Mouse (Mus musculus) liver, embryonic 16.5 days (tissue): ENCODE results near the gene Donson. TPM values are rescaled to one million over a fixed set of nuclear protein-coding genes. Genes with fewer than 3 reads are reported as not detected.
"Not testable (repeated sequence)": the region's sequence is repeated elsewhere in the genome, so short reads cannot be mapped to it uniquely, and the experiment has no call there.

Experiments
- ATAC-seq: fragments of 200-750 bp; cut with Nextera tagmentation; 2 replicates; pipeline ENCODE4 v1.8.0; 2017; ENCODE audit warnings: low read depth, mild to moderate bottlenecking, moderate number of reproducible peaks, moderate library complexity
- H3K27ac ChIP-seq: fragments of 300-500 bp; sonication (generic); 2 replicates; pipeline ENCODE4 v1.5.1; 2014; ENCODE audit warnings: mild to moderate bottlenecking, low read length
- H3K27me3 ChIP-seq: fragments of 300-500 bp; sonication (generic); 2 replicates; pipeline ENCODE4 v1.6.1; 2014; ENCODE audit warnings: low read depth, low read length, mixed read lengths; ENCODE audit not compliant: control insufficient read depth, insufficient read depth
- H3K36me3 ChIP-seq: fragments of 300-500 bp; sonication (generic); 2 replicates; pipeline ENCODE4 v1.6.1; 2014; ENCODE audit warnings: mild to moderate bottlenecking; ENCODE audit not compliant: control insufficient read depth, insufficient read depth
- H3K4me1 ChIP-seq: fragments of 300-500 bp; sonication (generic); 2 replicates; pipeline ENCODE4 v1.6.1; 2014; ENCODE audit warnings: low read depth, low read length, mixed read lengths; ENCODE audit not compliant: control insufficient read depth
- H3K4me2 ChIP-seq: fragments of 300-500 bp; sonication (generic); 2 replicates; pipeline ENCODE4 v1.6.1; 2014; ENCODE audit warnings: low read depth, low read length, mixed read lengths
- H3K4me3 ChIP-seq: fragments of 300-500 bp; sonication (generic); 2 replicates; pipeline ENCODE4 v1.5.1; 2014; ENCODE audit warnings: low read depth, mild to moderate bottlenecking, low read length
- H3K9ac ChIP-seq: fragments of 300-500 bp; sonication (generic); 2 replicates; pipeline ENCODE4 v1.6.1; 2014; ENCODE audit warnings: low read depth, low read length
- H3K9me3 ChIP-seq: fragments of 300-500 bp; sonication (generic); replicated peaks from 2 replicates; pipeline ENCODE4 v1.6.1; 2016; ENCODE audit warnings: low read length; ENCODE audit not compliant: control insufficient read depth
- WGBS: fragments of 180-500 bp; shearing (Covaris S2); extraction: QIAGEN DNeasy Blood & Tissue Kit; methylation state at CpG from one replicate; pipeline ENCODE4 v1.1.7; 2014; ENCODE audit not compliant: insufficient replicate concordance; 5-methylcytosine and 5-hydroxymethylcytosine counted together
- polyA plus RNA-seq: library from polyadenylated mRNA; unstranded; fragments of >200 nt; fragmentation: Nextera tagmentation; extraction: Ambion mirVana; gene quantifications from 2 replicates; pipeline ENCODE4 v1.2.1, GENCODE M21; 2015

The Donson gene
- polyA plus RNA-seq, 1 experiment from 2014 or later: 22.8 TPM

DNA sequence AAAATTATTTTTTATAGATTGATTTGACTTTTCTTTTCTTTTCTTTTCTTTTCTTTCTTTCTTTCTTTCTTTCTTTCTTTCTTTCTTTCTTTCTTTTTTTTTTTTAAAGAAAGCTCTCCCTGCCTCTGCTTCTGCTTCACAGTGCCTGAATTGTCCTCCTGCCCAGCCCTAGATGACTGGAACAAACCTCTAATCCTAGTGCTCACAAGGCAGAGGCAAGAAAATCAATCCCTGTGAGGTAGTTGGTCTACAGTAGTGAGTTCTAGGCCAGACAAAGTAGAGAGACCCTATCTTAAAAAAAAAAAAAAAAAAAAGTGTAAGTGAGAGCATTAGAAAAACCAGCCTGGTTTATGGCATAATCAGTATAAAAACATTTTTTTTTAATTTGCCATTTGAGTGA lies 38.8 kb downstream of the Donson start:
- H3K9me3 ChIP-seq: no peaks in the 10 kb centered on the region

DNA sequence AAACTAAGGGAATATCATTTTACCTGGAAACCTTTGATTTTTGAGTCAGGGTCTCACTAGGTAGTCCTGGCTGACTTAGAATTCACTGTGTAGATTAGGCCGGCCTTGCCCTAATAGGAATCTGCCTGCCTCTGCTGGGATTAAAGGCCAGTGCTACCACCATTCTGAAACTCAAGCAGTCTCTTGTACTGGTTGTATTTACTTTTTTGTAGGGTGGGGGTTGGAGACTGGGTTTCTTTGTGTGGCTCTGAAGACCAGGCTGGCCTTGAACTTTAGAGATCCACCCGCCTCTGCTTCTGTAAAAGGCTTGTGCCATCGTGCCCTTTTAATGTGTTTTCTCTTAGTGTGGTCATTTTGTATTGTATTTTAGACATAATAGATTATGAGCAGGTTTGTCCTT lies 39.3 kb downstream of the Donson start:
- Histone ChIP-seq H3K27ac (no peak overlapping the region), H3K27me3 (no peaks in the 10 kb centered on the region), H3K4me3 (peak overlapping the region; percentile 90), H3K9ac (peak overlapping the region; percentile 62), H3K4me2 (peak overlapping the region; percentile 83), H3K36me3 (peaks cover 19% of the 10 kb centered on the region), H3K4me1 (peaks cover 11% of the 10 kb centered on the region), H3K9me3 (no peaks in the 10 kb centered on the region)
- ATAC-seq: no peak
- 28% methylated on average over 3 of the region's 3 CpGs for WGBS

More for the DNA sequence above, 38.8 kb downstream of the Donson start:
- Histone ChIP-seq H3K27me3 (no peaks in the 10 kb centered on the region), H3K9ac (no peak overlapping the region), H3K4me3 (no peak overlapping the region), H3K27ac (no peak overlapping the region), H3K36me3 (peaks cover 24% of the 10 kb centered on the region), H3K4me1 (peaks cover 9% of the 10 kb centered on the region), H3K4me2 (peak overlapping the region; percentile 26; the same call in 1 of the 2 replicates)
- no peak for ATAC-seq

GRCm38 (mm10) chr16:91648220-91648550 lies 40.4 kb downstream of the Donson start:
- H3K27me3 ChIP-seq: no peaks in the 10 kb centered on the region
- peak overlapping the region; percentile 90 for H3K4me3 ChIP-seq
- 0% methylated on average over 25 of the region's 25 CpGs for WGBS
- peak; percentile 63 for ATAC-seq
- no peaks in the 10 kb centered on the region for H3K9me3 ChIP-seq
- peaks cover 12% of the 10 kb centered on the region for H3K36me3 ChIP-seq
- H3K4me2 ChIP-seq: peak overlapping the region; percentile 83
- peak overlapping the region; percentile 91 for H3K9ac ChIP-seq
- peak overlapping the region; percentile 97 for H3K27ac ChIP-seq
- peaks cover 11% of the 10 kb centered on the region for H3K4me1 ChIP-seq

DNA sequence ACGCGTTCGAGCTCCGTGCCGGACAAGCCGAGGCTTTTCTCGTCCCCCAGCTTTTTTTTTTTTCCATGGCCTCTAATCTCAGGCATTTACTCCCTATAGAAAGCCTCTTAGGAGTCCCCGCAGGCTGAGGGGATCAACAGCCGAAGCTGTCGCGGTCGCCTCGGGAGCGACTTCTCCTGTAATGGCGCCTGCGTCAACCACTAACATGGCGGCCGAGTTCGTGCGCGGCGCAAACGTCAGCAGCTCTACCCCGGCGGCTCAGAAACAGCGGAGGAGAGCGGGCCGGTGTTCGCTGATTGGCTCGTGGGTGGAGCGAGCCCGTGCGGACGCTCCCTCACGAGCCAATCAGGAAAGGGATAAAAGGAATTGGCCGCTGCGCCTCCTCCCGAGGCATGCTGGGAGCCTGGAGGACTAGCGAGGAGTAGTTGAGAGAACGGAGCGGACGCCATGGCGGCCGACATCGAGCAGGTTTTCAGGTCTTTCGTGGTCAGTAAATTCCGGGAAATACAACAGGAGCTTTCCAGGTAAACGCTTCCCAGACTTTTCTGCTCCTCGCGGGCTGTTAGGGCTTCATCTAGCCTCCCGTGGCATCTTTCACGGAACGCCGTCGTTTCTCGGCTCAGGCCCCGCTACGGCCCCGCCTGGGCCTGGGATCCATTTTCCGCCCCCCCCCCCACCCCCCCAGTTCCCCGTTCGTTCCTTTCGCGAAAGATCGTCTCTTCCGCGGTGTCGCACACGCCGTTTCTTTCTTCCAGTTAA lies 40.9 kb downstream of the Donson start, which contains the start of gene Son:
Gene Son (plus strand): TSS at position 46 of the 759 bp plus-strand sequence.
- Histone ChIP-seq H3K4me1 (peaks cover 11% of the 10 kb centered on the region), H3K4me2 (peak within 1 kb of the TSS; percentile 99), H3K9ac (peak within 1 kb of the TSS; percentile 91), H3K27me3 (no peaks in the 10 kb centered on the region), H3K27ac (peak within 1 kb of the TSS; percentile 99), H3K36me3 (peaks cover 12% of the 10 kb centered on the region), H3K4me3 (peak within 1 kb of the TSS; percentile 90), H3K9me3 (no peaks in the 10 kb centered on the region)
- peak; percentile 92 for ATAC-seq
- 0% methylated on average over 68 of the region's 70 CpGs for WGBS

GRCm38 (mm10) chr16:91646681-91647419 lies 41.7 kb downstream of the Donson start, which contains the start of gene Gart:
Gene Gart, minus strand, starts transcription at chr16:91646952.
- Histone ChIP-seq H3K4me1 (peaks cover 11% of the 10 kb centered on the region), H3K9ac (peak within 1 kb of the TSS; percentile 91), H3K36me3 (peaks cover 9% of the 10 kb centered on the region), H3K27me3 (no peaks in the 10 kb centered on the region), H3K9me3 (no peaks in the 10 kb centered on the region), H3K4me2 (peak within 1 kb of the TSS; percentile 99), H3K4me3 (peak within 1 kb of the TSS; percentile 90), H3K27ac (peak within 1 kb of the TSS; percentile 99)
- under 1% methylated on average over 59 of the region's 59 CpGs for WGBS
- peak; percentile 85 for ATAC-seq

- H3K27ac ChIP-seq: peak overlapping the region; percentile 57
- H3K27me3 ChIP-seq: no peaks in the 10 kb centered on the region
- peak overlapping the region; percentile 90 for H3K4me3 ChIP-seq
- H3K36me3 ChIP-seq: peaks cover 13% of the 10 kb centered on the region
- WGBS: under 1% methylated on average over 11 of the region's 11 CpGs
- ATAC-seq: no peak
- peak overlapping the region; percentile 99 for H3K4me2 ChIP-seq
- peaks cover 11% of the 10 kb centered on the region for H3K4me1 ChIP-seq
- peak overlapping the region; percentile 90 for H3K9ac ChIP-seq
- no peaks in the 10 kb centered on the region for H3K9me3 ChIP-seq
These were observed 42.5 kb downstream of the Donson start for GRCm38 (mm10) chr16:91645995-91646602.

GRCm38 (mm10) chr16:91645420-91645819 lies 43.1 kb downstream of the Donson start:
- no CpG with 5 or more reads among the region's 2 CpGs for WGBS
- H3K4me3 ChIP-seq, H3K4me2 ChIP-seq: not testable (repeated sequence)

DNA sequence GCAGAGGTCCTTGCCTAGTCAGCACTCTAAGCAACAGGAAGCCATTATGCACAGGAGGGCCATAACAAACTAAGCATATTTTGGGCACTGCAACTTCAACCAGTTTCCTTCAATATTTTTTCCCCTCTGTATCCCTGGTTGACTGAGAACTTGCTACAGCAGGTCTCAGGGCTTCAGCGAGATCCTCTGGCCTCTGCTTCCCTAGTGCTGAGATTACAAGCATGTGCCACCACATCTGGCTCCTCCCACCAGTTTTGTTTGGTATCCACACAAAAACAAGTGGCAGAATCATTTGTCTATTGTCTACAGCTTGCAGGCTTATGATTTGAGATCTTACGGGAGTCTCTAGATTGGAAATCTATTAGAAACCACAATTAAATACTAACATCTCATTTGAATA lies 43.7 kb downstream of the Donson start:
- Histone ChIP-seq H3K4me2 (no peak overlapping the region; the same call in 1 of the 2 replicates), H3K27me3 (no peaks in the 10 kb centered on the region), H3K4me1 (peaks cover 9% of the 10 kb centered on the region), H3K9me3 (no peaks in the 10 kb centered on the region), H3K4me3 (no peak overlapping the region), H3K36me3 (peaks cover 18% of the 10 kb centered on the region), H3K9ac (no peak overlapping the region), H3K27ac (no peak overlapping the region)
- no peak for ATAC-seq
- 48% methylated on average over 2 of the region's 2 CpGs for WGBS

More at GRCm38 (mm10) chr16:91645420-91645819, 43.1 kb downstream of the Donson start:
- H3K27ac ChIP-seq, ATAC-seq, H3K4me1 ChIP-seq, H3K9me3 ChIP-seq, H3K9ac ChIP-seq, H3K27me3 ChIP-seq: not testable (repeated sequence)
- H3K36me3 ChIP-seq: peaks cover 15% of the 10 kb centered on the region
